Mouse (Mus musculus) c-Kit-negative CD71-positive TER-119-positive erythroid progenitor cells, embryonic 14.5 days (primary cell): Measurements from ENCODE around the gene Pknox2.

Source experiments
- DNase-seq: peaks from one replicate; pipeline ENCODE4 v3.0.0-alpha.2; 2013; ENCODE audit warnings: low read depth, low spot score

The Pknox2 gene

GRCm38 (mm10) chr9:36942561-36942960 lies 204.6 kb downstream of the Pknox2 start:
- DNase-seq, result no peak

DNA sequence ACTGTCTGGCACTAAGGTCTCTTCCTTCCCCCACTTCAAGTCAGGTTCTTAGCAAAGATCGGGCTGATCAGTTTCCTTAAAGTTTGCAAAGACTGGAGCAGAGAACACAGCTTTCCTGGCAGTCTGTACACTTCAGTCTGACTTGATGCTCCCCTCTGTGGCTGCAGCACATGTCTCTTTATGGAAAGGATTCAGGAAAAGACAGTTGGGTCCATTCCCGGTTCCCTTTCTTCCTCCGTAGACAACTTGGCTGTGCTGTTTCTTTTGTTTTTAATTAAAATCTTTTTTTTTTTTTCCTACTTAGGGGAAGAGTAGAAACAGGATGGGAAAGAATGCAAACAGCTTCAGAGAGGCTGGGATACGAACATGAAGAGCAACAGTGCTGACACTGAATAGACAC lies 205.1 kb downstream of the Pknox2 start:
- DNase-seq, result no peak

DNA sequence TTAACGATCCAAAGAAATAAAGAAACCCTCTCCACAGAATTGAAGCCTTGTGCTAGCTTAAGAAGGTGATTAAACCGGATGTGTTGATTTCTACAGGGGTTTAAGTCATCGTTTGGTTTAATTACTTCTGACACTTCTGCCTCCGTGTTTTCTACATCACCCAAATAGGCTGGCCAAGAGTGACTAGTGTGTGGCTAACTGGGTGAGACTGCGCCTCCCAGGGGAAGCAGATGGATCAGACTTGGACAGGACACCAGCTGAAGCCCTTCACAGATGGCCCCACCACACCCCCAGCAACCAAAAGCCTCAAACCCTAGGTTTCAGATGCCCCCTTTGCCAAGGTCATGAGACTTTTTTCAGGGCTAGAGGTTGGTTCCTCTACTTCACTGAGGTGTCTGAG lies 205.6 kb downstream of the Pknox2 start:
- no peak for DNase-seq

- DNase-seq, result no peak
These were observed 208.6 kb downstream of the Pknox2 start for GRCm38 (mm10) chr9:36938601-36939078.

DNA sequence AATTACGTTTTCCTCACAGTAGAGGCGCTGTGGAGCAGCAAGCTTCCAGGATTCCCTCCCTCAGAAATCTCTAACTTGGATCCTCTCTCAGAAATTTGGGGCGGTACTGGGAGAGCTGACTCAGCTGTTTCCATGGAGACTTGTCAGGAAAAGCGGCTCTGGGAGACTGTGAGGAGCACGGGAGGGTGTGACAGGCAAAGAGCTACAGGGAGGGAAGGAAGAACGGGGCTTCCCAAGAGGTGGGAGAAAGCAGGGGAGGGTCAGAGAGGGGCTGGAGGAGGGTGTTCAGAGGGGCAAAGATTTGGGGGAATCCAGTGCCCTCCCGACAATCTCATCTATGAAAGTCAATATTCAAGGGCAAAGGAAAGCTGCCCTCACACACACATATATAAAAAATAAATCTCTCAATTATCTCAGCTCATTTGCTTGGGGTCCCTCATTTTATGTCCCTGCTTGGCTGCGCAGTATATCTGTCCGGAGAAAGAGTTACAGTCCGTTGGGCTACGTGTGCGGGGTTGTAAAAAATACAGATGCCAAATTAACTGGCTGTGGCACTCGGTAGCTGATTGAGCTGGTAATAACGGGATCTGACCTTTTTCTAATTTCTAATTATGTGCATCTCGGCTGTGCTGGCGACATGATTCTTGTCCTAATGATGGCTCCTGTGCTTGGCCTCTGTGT lies 213.3 kb downstream of the Pknox2 start:
- no peak for DNase-seq

DNA sequence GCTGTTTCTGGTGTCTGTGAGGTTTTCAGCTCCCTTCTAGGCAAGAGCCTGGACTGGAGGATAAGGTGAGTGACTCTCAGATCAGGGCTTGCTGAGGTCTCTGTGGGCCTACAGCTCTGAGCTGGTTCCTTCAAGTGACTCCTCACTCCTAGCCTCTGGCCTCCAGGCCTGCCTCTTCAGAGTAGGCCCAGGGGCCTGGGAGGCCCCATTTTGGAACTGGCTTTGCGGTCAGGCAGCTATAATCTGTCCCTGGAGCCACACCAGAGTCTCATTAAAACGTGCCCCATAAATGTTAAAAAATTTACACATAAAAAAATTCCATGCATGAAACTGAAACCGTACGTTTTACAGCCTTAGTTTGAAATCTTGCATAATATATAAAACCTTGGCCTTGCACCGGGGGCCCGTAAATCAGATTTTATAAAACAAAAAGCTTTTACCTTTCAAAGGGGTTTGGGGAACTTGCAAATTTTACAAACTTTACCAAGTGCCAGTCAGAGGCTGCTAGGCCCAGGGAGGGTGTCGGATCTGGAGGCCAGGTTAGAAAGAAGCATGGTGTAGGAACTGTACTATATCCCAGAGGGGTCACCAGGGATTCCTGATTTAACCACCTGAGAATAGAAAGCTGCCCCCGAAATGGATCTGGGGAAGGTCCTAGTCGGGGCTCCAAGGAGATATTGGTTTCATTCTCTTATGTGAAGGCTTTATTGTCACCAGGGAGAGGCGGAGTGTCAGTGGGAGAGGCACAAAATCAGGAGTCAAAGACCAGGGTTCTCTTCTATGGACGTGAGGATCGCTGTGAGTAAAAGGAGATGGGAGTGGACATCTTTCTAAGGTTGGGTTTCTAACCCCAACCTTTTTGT lies 214.0 kb downstream of the Pknox2 start:
- no peak for DNase-seq

GRCm38 (mm10) chr9:36931657-36932056 lies 215.6 kb downstream of the Pknox2 start:
- no peak for DNase-seq

GRCm38 (mm10) chr9:36923753-36924152 lies 223.5 kb downstream of the Pknox2 start:
- no peak for DNase-seq

DNA sequence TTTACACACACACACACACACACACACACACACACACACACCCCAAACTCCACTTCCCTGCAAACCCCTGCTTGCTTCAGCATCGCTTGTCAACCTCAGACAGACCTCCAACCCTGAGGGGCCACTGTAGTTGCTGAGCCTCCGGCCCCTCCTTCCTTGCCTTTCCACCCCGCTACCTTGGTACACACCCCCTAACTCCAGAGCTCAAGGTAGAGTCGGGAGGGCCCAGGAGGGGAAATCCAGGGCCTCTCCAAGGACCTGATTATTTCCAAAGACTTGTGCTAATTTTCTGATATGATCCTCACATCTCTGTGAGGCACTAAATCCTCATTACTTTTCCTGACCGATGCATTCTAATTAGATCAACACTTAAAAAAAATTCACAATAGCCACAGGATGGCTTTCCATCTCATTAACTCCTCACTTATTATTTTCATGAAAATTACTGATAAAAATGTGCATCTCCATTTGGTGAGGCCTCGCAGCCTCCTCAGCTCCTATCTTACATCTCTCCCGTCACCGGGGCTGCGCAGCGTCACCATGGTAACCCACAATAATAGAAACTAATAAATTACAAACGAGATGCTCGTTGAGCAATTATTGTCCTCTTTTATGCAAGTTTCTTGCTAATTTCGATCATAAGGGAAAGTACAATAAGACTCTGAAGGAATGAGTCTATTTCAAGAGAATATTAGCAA lies 225.3 kb downstream of the Pknox2 start:
- DNase-seq, result no peak

DNA sequence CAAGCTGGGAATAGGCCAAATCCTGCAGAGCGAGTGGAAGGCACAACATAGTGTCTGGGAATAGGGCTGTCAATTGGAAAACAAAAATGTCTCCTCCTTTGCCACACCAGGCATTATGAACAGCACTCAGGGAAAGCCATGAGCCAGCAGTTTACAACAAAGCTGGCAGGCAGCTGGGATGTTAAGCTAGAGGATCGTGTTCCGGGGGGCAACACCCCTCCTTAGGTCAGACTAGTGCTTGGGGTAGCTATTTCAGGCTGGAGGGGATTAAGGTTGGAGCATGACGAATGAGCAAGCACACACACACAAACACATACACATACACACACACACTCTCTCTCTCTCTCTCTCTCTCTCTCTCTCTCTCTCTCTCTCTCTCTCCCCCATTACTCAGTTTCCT lies 227.7 kb downstream of the Pknox2 start:
- no peak for DNase-seq

DNA sequence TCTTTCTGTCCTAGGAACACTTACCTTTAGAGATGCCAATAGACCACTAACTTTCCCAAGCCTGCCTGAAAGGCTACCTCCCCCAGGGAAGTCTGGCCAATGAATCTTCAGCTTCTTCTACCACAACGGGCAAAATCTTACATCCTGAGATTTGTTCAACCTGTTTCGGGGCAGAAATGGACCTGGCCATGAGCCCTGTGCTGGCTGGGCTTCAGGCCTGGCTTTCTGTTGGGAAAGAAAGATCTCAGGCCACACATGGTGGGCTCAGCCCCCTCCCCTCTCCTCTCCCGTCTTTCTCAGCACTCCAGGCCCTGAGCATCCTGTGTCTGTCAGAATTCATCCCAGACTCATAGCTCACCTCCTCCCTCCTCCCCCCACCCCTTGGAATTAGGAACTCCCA lies 228.6 kb downstream of the Pknox2 start:
- DNase-seq, result no peak

DNA sequence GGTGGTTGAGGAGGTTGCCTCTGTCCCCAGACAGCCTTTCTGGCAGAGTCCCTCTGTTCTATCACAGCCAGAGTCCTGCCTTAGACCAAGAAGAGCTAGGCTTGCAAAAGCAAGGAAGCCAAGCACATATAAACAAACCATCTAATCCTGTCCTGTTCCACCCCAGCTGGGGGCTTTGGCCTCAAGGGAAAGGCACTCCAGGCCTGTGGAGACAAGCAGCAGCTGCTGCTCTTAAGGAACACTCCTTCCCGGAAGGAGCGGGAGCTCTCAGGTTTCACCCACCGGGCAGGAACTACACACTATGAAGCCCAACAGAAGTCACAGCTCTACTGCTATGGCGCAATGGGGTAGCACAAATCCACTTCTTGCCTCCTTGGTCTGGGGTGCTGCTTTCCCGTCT lies 230.3 kb downstream of the Pknox2 start:
- DNase-seq, result no peak

GRCm38 (mm10) chr9:36916362-36916761 lies 230.8 kb downstream of the Pknox2 start:
- DNase-seq, result peak; percentile 4

- DNase-seq, result no peak
These were observed 241.8 kb downstream of the Pknox2 start for GRCm38 (mm10) chr9:36905452-36905851.

GRCm38 (mm10) chr9:36900464-36900863 lies 246.7 kb downstream of the Pknox2 start:
- DNase-seq, result no peak

- DNase-seq, result no peak
These were observed 248.6 kb downstream of the Pknox2 start for GRCm38 (mm10) chr9:36898560-36898959.

DNA sequence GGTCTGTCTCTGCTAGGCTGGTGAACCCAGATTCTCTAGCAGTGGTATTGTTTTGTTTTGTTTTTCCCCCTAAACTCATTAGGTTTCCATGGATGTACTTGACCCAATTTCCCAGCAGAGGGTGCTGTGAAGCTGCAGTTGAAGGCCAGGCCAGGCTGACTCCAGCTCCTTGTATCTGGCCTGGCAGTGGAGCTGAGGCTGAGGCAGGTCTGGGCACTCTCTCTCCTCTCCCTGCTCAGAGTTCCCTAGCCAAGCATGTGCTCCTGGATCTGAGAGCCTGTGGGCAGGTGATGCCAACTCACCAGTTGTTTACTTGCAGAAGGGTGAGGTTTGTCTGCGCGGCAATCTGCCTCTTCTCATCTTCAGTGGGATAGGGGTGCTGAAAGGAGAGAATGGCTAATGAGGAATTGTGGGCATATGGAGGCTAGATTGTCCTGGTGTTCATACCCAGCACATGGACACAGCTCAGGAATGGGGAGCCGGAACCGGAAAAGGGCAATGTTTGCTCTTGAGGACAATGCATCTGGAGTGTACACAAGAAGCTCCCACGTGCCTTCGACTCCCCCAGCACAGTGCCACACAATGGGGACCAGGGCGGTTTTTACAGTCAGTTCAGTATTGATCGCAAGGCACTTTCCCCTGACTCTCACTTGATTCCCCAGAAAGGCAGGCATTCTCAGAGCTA lies 252.1 kb downstream of the Pknox2 start:
- DNase-seq, result no peak

GRCm38 (mm10) chr9:36894242-36894641 lies 253.0 kb downstream of the Pknox2 start:
- DNase-seq, result no peak

GRCm38 (mm10) chr9:36893413-36893990 lies 253.7 kb downstream of the Pknox2 start:
- DNase-seq, result no peak

DNA sequence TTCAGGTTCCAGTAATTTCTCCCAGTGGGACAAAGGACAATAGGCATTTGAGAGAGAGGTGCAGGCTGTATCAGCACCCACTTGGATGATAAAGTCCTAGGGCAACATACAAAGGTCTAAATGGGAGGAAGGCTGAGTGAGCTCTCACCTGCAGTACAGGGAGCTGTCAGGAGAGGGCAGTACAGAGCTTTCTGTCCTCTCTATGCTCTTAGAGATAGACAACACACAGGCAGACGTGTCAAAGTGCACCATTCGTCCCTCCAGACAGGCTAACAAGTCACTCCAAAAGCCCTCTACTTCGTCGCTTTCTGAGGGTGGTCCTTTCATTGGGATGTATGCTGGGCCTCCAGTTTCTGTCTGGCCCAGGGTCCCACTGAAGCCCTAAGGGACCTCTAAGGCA lies 256.7 kb downstream of the Pknox2 start:
- peak; percentile 8 for DNase-seq

DNA sequence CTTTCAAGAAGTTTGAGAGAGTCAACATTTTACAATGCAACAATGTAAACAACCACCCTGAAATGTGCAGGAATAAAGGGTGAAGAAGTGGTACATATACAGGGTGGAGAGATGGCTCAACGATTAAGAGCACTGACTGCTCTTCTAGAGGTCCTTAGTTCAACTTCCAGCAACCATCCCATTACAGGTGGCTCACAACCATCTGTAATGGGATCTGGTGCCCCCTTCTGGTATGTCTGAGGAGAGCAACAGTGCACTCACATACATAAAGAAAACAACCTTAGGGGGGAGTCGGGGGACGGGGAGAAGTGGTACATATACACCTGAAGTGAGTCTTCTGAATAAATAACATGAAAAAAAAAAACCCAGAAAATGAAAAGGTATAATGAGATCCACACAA lies 262.0 kb downstream of the Pknox2 start:
- DNase-seq, result no peak
